Mouse (Mus musculus) T-helper 1 cell (primary cell): ENCODE data around the gene Col4a6.

Experiments
- in situ Hi-C: fragments of 300-600 bp; cut with MboI, MseI; formaldehyde crosslinking; loops from one replicate; pipeline ENCODE4 v1.15.1; 2025; ENCODE audit warnings: high pct_unique_total_duplicates

The Col4a6 gene

GRCm38 (mm10) chrX:141473470-141474302 is at the start of gene Col4a6:
TSS of gene Col4a6 (minus strand) at chrX:141474076.
- in situ Hi-C loops, result no loop called here

DNA sequence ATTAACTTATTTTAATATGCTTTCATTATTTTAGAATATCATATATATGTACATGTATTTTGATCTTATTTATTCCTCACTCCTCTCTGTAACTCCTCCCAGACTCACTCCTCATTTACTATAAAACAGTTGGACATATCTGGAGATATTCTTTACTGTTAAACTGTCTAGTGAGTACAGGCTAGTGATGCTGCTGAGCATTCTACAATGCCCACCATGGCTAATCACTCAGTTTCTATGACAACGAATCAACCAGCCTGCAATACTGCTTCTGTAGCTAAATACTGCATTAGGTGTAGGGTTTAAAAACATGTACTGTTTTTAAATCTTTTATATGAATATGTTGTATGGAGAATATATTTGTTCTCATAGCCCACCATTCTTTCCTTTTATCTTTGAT is 29.2 kb upstream of the Col4a6 start:
- in situ Hi-C loops, result no loop called here

GRCm38 (mm10) chrX:141494545-141494944 is 20.7 kb upstream of the Col4a6 start:
- in situ Hi-C loops, result no loop called here

GRCm38 (mm10) chrX:141475566-141476327 is 1.9 kb upstream of the Col4a6 start:
- in situ Hi-C loops, result no loop called here

GRCm38 (mm10) chrX:141475110-141475509 is 1.2 kb upstream of the Col4a6 start, which contains the start of gene Col4a5:
TSS of gene Col4a5 (plus strand) at chrX:141475385.
- in situ Hi-C loops, result no loop called here

DNA sequence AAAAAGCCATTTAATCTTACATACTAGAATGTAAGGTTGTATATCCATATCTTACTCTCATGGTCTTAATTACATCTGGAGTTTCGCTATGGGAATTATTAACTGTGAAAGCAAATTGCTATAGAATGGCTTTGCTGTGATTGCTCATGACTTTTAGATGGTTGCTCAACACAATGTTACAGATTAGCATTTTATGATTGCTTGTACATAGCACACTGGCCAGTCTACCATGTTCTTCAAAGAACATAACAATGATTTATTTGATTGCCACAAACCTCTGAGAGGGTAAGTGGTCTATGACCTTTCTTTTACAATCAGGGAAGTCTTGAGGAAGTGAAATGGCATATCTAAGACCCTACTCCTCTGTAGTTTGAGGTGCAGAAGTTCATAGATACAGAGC is 25.9 kb downstream of the Col4a6 start:
- in situ Hi-C loops, result no loop called here

DNA sequence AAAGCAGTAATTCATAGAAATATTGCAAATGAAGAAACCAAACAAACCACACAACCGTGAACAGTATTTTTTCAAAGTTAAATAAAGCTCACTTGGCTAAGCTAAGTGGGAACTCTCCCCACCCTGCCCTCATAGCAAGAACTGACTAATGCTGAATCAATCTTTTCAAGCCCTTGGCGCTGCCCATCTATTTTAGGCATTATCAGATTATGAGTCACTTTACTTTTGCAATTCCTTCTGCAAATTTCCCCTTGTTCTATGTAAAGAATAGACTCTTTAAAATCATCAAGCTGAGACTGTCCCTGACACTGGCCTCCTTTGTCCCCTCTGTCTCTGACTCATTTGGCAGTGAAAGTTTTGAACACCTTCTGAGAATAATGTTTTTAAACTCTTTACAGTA is 34.5 kb downstream of the Col4a6 start:
- in situ Hi-C loops, result no loop called here

- in situ Hi-C loops, result no loop called here
These were observed 37.1 kb downstream of the Col4a6 start for GRCm38 (mm10) chrX:141436780-141437179.

DNA sequence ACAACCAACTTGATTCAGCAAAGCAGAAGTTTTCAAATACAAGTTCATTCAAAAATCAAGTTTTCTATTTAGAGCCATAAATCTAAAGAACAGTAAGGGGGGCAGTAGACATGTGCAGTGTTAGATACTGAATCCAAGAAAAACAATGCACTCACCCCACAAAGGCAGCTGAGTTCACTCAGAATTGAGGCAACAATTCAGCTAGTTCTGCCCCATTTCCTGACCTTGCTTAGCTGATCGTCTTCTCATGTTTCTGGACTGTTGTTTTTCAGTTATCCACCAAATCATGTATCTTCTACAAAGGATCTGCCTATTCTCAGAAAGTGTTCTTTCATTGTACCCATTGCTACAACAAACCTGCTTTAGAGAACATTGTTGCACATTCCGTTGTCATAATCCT is 58.6 kb downstream of the Col4a6 start:
- in situ Hi-C loops, result no loop called here

GRCm38 (mm10) chrX:141396243-141396642 is 77.6 kb downstream of the Col4a6 start:
- in situ Hi-C loops, result loop anchor here (10.0 to 25.0 kb wide), 2 partner anchors 409 to 651 kb away; no protein-coding TSS in a partner anchor

DNA sequence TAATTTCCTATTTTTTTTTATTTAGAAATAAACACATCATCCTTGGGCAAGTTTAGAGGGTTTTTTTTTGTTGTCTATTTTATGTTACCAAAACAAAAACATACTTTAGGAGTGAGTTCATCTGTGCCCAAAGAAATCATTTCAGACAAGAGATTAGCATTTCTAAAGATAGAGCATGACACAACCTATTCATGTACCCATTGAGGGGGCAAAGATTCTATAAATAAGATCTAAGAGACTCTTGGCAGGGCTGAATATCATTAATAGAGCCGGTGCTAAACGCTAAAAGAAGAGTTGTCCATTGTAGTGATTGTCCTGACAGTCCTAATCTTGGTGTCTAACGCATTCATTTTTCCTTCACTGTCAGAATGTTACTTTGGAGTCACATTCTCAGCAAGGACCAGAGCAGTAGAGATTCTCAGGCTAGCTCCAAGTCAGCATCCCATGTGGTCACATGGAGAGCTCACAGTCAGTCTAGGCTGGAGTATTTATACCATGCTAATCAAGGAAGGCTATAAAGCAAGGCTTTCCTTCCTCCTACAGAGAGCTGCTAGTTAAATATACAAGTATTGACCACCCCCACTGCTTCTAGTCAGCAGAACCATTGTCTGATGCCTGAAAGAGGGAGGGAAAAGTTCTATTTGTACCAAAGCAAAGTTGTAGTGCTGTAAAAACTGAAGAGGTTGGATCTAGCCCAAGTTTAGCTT is 88.3 kb downstream of the Col4a6 start:
- in situ Hi-C loops, result loop anchor here (25.0 kb wide), 1 partner anchor 398 kb away; no protein-coding TSS in a partner anchor

DNA sequence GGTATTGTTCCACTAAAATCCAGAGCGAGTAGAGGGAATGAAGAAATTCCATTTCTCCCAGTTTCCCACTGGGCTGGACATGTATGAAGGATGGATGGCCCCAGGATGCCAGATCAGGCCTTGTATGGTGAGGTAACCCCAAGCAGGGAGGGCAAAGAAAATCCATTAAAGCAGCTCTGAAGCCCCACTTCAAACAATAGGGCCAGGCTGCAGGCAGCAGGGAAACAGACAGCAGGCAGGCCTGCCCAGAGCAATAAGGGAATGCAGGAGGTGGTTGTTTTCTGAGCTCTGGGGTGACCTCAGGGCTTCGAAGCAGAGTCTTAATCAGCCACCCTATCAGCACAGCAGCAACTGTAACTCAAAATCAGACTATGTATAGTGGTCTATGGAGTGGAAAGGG is 89.2 kb downstream of the Col4a6 start:
- in situ Hi-C loops, result loop anchor here (25.0 kb wide), 1 partner anchor 397 kb away; no protein-coding TSS in a partner anchor

- in situ Hi-C loops, result no loop called here
These were observed 103.6 kb downstream of the Col4a6 start for GRCm38 (mm10) chrX:141370276-141370675.

GRCm38 (mm10) chrX:141363331-141363730 is 110.5 kb downstream of the Col4a6 start:
- in situ Hi-C loops, result no loop called here

DNA sequence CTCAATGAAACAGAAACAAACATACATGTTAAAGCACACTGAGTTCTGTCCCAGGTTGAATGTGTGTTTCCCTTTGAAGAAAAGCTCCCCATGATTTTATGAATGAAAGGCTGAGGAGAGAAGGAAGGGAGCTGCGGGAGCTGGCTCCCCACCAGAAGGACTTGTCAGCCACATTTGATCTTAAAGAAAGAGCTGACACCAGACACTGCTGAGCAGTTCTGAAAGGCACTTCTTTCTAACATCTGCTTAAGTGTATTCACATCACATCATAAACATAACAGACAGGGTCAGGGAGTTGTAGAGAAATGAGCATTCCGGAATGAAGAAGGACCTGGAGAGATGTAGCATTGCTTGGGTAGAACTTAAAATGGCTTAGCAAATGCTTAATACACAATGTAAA is 132.5 kb downstream of the Col4a6 start:
- in situ Hi-C loops, result no loop called here

DNA sequence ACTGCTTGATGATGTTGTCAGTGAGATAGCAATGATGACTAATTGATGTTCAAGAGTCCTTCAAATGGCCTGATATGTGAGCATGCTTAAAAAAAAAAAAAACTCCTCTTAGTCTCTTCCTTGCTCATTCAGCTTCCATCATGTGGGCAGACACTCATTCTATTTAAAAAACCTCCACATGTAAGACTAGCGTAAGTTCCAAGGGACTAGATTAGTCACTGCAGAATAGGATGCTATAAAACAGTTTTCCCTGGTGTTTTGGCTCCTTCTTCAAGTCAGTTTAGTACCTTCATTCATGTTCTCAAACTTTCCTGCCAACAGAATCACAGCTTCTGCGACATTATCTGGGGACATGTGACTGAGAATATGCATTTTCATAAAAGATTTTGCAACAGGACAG is 145.8 kb downstream of the Col4a6 start:
- in situ Hi-C loops, result no loop called here

GRCm38 (mm10) chrX:141324201-141324600 is 149.7 kb downstream of the Col4a6 start:
- in situ Hi-C loops, result loop anchor here (25.0 kb wide), 1 partner anchor 1613 kb away; no protein-coding TSS in a partner anchor

DNA sequence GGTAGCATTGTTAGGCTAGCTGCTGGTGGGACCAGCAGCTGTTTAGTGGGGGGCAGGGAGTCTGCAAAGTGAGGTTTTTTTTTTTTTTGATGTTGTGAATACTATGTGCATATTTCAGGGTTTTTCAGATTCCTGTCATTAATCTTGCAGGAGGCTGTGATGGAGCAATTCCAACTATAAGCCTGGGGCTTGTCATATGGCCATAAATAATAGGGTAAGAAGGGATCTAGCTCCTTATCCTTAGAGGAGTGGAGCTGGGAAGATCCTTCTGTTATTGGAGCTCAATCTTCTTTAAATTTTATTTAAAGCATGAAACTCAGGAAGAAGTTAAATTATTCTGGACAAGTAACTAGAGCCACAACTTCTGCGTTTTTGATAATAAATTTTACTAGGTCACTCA is 157.7 kb downstream of the Col4a6 start:
- in situ Hi-C loops, result loop anchor here (25.0 kb wide), 1 partner anchor 1621 kb away; no protein-coding TSS in a partner anchor

GRCm38 (mm10) chrX:141315795-141316194 is 158.1 kb downstream of the Col4a6 start:
- in situ Hi-C loops, result loop anchor here (25.0 kb wide), 1 partner anchor 1622 kb away; no protein-coding TSS in a partner anchor

- in situ Hi-C loops, result no loop called here
These were observed 181.0 kb downstream of the Col4a6 start for GRCm38 (mm10) chrX:141292702-141293462.

DNA sequence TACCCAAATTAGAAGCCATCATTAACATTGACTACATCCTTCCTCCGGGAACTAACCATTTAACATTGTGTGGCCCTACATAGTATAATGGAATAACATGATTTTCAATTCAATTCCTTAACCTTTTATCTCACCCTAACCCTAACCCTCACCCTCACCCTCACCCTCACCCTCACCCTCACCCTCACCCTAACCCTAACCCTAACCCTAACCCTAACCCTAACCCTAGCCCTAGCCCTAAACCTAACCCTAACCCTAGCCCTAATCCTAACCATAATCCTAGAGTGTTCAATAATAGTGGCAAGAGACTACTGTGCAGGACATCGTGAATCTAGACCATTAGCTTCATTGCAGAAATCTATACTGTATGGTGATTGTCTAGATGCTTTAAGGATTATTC is 197.5 kb downstream of the Col4a6 start:
- in situ Hi-C loops, result no loop called here
